Mouse (Mus musculus): ENCODE measurements around the gene Mrps5. TPM values are rescaled to one million over a fixed set of nuclear protein-coding genes. Genes with fewer than 3 reads are reported as not detected.

Gene Mrps5
- polyA plus RNA-seq, 1 experiment: 129 TPM

- DNase-seq (ENCODE audit: low read depth): peak; percentile 20
- TF ChIP-seq CTCF (IDR thresholded peaks at IDR 0.05; ENCODE audit: borderline replicate concordance, extremely low read depth, insufficient read depth, insufficient read length) (no peak), POLR2A (IDR thresholded peaks at IDR 0.05; ENCODE audit: borderline replicate concordance, extremely low read depth, insufficient read depth, insufficient read length, poor library complexity, severe bottlenecking) (no peak)
These were observed 35.0 kb downstream of the Mrps5 start for GRCm38 (mm10) chr2:127622065-127622464.

GRCm38 (mm10) chr2:127624786-127625185, 37.8 kb downstream of the Mrps5 start:
- TF ChIP-seq CTCF (IDR thresholded peaks at IDR 0.05; ENCODE audit: borderline replicate concordance, extremely low read depth, insufficient read depth, insufficient read length): no peak
- TF ChIP-seq POLR2A (IDR thresholded peaks at IDR 0.05; ENCODE audit: borderline replicate concordance, extremely low read depth, insufficient read depth, insufficient read length, poor library complexity, severe bottlenecking): no peak
- DNase-seq (ENCODE audit: low read depth): no peak

DNA sequence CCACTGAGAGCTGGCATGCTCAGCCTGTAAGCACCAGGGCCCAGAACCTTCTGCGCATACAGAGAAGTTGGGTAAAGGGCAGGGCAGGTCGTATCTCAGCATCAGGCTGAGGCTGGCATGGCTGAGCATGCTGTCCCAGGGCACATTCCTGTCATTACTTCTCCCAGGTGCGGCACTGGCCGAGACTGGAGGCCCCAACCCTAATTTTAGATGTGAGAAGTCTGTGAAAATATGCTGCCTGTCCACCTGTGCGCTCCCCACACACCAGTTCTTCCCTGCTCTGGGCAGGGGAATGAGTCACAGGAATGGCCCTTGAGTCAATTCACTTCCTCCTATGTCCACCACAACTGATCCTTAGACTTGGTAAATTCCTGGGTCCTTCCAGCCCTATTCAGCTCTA, 38.6 kb downstream of the Mrps5 start:
- no peak for TF ChIP-seq CTCF (IDR thresholded peaks at IDR 0.05; ENCODE audit: borderline replicate concordance, extremely low read depth, insufficient read depth, insufficient read length)
- no peak for TF ChIP-seq POLR2A (IDR thresholded peaks at IDR 0.05; ENCODE audit: borderline replicate concordance, extremely low read depth, insufficient read depth, insufficient read length, poor library complexity, severe bottlenecking)
- DNase-seq (ENCODE audit: low read depth): no peak

GRCm38 (mm10) chr2:127627354-127627753, 40.3 kb downstream of the Mrps5 start:
- no peak for DNase-seq (ENCODE audit: low read depth)

GRCm38 (mm10) chr2:127627990-127628570, 41.1 kb downstream of the Mrps5 start:
- peak; percentile 15 for DNase-seq (ENCODE audit: low read depth)
- TF ChIP-seq CTCF (IDR thresholded peaks at IDR 0.05; ENCODE audit: borderline replicate concordance, extremely low read depth, insufficient read depth, insufficient read length) (no peak), POLR2A (IDR thresholded peaks at IDR 0.05; ENCODE audit: borderline replicate concordance, extremely low read depth, insufficient read depth, insufficient read length, poor library complexity, severe bottlenecking) (no peak)

More at GRCm38 (mm10) chr2:127627354-127627753, 40.3 kb downstream of the Mrps5 start:
- TF ChIP-seq CTCF (IDR thresholded peaks at IDR 0.05; ENCODE audit: borderline replicate concordance, extremely low read depth, insufficient read depth, insufficient read length) (no peak), POLR2A (IDR thresholded peaks at IDR 0.05; ENCODE audit: borderline replicate concordance, extremely low read depth, insufficient read depth, insufficient read length, poor library complexity, severe bottlenecking) (no peak)

GRCm38 (mm10) chr2:127632601-127633000, 45.6 kb downstream of the Mrps5 start:
- no peak for TF ChIP-seq CTCF (IDR thresholded peaks at IDR 0.05; ENCODE audit: borderline replicate concordance, extremely low read depth, insufficient read depth, insufficient read length)

GRCm38 (mm10) chr2:127635581-127635980, 48.6 kb downstream of the Mrps5 start:
- TF ChIP-seq POLR2A (IDR thresholded peaks at IDR 0.05; ENCODE audit: borderline replicate concordance, extremely low read depth, insufficient read depth, insufficient read length, poor library complexity, severe bottlenecking) (no peak), CTCF (IDR thresholded peaks at IDR 0.05; ENCODE audit: borderline replicate concordance, extremely low read depth, insufficient read depth, insufficient read length) (no peak)
- DNase-seq (ENCODE audit: low read depth): no peak

More at GRCm38 (mm10) chr2:127632601-127633000, 45.6 kb downstream of the Mrps5 start:
- DNase-seq (ENCODE audit: low read depth): no peak

DNA sequence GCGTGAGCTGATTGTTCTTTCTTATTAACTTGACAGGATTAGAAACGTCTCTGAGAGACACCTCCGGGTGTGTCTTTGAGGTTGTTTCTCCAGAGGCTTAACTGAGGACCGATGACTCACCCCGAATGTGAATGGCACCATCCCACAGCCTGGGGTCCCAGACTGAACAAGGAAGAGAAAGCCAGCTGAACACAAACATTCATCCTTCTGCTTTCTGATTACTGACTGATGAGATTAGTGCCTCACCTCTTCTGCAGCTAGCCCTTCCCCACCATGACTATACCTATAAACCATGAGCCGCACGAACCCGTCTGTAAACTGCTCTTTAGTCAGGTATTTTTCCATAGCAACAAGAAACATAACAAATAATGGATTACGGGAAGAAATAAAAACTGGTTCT, 52.0 kb downstream of the Mrps5 start:
- TF ChIP-seq POLR2A (IDR thresholded peaks at IDR 0.05; ENCODE audit: borderline replicate concordance, extremely low read depth, insufficient read depth, insufficient read length, poor library complexity, severe bottlenecking) (no peak), CTCF (IDR thresholded peaks at IDR 0.05; ENCODE audit: borderline replicate concordance, extremely low read depth, insufficient read depth, insufficient read length) (no peak)
- DNase-seq (ENCODE audit: low read depth): no peak

DNA sequence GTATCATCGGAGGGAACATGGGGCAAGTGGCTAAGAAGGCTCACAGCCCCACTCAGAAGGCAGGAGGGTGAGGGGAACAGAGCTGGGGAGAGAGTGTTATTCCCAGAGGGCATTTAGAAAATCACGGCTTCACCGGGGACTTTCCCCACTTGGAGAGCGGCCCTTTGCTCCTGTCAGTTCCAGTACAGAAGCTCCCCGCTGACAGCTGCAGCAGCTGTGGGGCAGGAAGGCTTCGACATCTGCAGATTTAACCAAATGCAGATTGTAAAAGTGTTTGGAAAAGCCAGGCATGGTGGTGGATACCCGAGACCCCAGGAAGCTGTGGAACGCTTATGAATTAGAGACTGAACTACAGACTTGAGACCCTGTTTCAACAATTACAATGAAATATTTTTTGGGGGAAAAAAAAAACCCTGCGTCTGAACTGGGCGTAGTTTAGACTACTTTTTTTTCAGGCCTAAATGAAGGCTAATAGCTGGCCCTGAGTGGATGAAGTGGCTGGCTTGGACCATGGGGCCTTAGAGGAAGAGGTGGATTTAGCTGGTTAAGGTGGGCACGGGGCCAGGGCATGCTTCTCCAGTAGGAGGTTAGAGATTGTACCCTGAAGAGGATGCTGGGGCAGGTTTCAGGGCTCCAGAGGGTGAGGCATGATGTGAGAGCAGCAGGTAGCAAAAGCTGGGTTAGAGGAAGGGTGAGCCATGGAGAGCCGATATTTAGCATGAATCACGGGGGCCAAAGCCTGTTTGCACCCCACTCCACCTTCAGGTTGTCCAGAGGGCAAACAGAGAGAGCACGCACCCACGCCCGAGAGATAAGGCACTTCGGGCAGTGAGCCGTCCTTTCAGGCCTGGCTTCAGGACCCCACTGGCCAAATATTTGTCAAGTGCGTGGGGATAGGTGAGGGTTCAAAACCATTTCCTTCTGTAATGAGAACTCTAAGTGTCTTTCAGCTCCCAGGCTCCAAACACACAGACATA, 57.0 kb downstream of the Mrps5 start:
- no peak for TF ChIP-seq POLR2A (IDR thresholded peaks at IDR 0.05; ENCODE audit: borderline replicate concordance, extremely low read depth, insufficient read depth, insufficient read length, poor library complexity, severe bottlenecking)
- no peak for TF ChIP-seq CTCF (IDR thresholded peaks at IDR 0.05; ENCODE audit: borderline replicate concordance, extremely low read depth, insufficient read depth, insufficient read length)
- DNase-seq (ENCODE audit: low read depth): peak; percentile 2

GRCm38 (mm10) chr2:127646875-127647274, 59.9 kb downstream of the Mrps5 start:
- no peak for DNase-seq (ENCODE audit: low read depth)
- no peak for TF ChIP-seq POLR2A (IDR thresholded peaks at IDR 0.05; ENCODE audit: borderline replicate concordance, extremely low read depth, insufficient read depth, insufficient read length, poor library complexity, severe bottlenecking)
- no peak for TF ChIP-seq CTCF (IDR thresholded peaks at IDR 0.05; ENCODE audit: borderline replicate concordance, extremely low read depth, insufficient read depth, insufficient read length)

DNA sequence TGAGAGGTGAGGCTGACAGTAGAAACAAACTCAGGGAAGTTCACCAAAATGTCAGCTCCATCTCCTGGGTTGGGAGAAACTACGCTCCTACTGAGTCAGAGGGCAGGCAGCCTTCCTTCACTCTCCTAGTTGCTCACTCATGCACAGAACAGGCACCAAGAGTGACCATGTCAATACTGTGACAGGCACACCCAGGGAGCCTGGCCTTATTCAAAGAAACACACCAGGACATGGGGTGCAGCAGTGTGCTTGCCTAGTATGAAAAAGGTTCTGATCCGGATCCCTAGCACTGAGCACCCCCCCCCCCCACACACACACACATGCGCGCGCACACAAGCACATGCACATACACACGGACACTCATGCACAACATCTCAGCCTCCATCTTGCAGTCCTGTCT, 61.1 kb downstream of the Mrps5 start:
- DNase-seq (ENCODE audit: low read depth): no peak
- TF ChIP-seq CTCF (IDR thresholded peaks at IDR 0.05; ENCODE audit: borderline replicate concordance, extremely low read depth, insufficient read depth, insufficient read length): no peak
- no peak for TF ChIP-seq POLR2A (IDR thresholded peaks at IDR 0.05; ENCODE audit: borderline replicate concordance, extremely low read depth, insufficient read depth, insufficient read length, poor library complexity, severe bottlenecking)

Data from brain, embryonic 14.5 days (tissue).